In genomic region chr9:121877052-121877740, GRCm38 (mm10) we compare ENCODE assay signal across 9 mouse cellular contexts. TPM values are rescaled to one million over a fixed set of nuclear protein-coding genes. Genes with fewer than 3 reads are reported as not detected.
DNase-seq lines count a peak whose midpoint lies in the region.
"Had no signal": no experiment of that assay in that cellular context is flagged by ENCODE, and none has a peak within 500 bp of the region (broad histone marks: within the 10 kb centered on the region; RNA-seq: fewer than 3 reads in every experiment).

No protein-coding gene starts in this region.

- DNase-seq in gastrocnemius, adult 18-20 months (ENCODE audit: low spot score): peak; percentile 68
- DNase-seq in gastrocnemius, adult 8-10 months (ENCODE audit: low spot score in 2 of 2): no peak
- peak; percentile 35 for DNase-seq in A20 (ENCODE audit: low read depth, low spot score)
- DNase-seq in brain, adult 2 months (ENCODE audit: low read depth, low spot score): peak; percentile 84
- DNase-seq in fibroblast of lung, adult 2 months (ENCODE audit: low read depth): peak; percentile 27
- DNase-seq in kidney, postnatal 4 days: peak; percentile 52 to 70
- DNase-seq in lung, postnatal 10 days: peak; percentile 79
- no peak for DNase-seq in spleen, postnatal 10 days (ENCODE audit: low spot score in 2 of 2)

RNA-seq across cellular contexts. Expression of gene Higd1a, which starts 19.0 kb away (rescaled TPM):
- 10 to 100 TPM; 82.9 to 95.7 TPM for total RNA-seq in gastrocnemius, adult 18-20 months (2021)
- 10 to 100 TPM; 76.7 to 98.3 (median 89.0) TPM for total RNA-seq in gastrocnemius, adult 8-10 months (2022)

RNA-seq across cellular contexts. Expression of gene Ackr2, which starts 21.0 kb away (rescaled TPM):
- 1 to 10 TPM in 1 of 2 experiments, under 1 TPM in 1; 0.64 to 1.8 TPM for total RNA-seq in gastrocnemius, adult 18-20 months (2021)
- 1 to 10 TPM in 1 of 4 experiments, under 1 TPM in 3; 0.61 to 1.2 (median 0.64) TPM for total RNA-seq in gastrocnemius, adult 8-10 months (2022)
- total RNA-seq: hematopoietic stem cell, adult 5-6 weeks had no signal

RNA-seq across cellular contexts. Expression of gene Ccdc13, which starts 37.9 kb away (rescaled TPM):
- total RNA-seq in gastrocnemius, adult 18-20 months (2021): under 1 TPM in 1 of 2 experiments, not detected in 1; 0.17 TPM
- total RNA-seq in gastrocnemius, adult 8-10 months (2022): under 1 TPM in 1 of 4 experiments, not detected in 3; 0.15 TPM

RNA-seq across cellular contexts. Expression of gene Cyp8b1, which starts 38.9 kb away (rescaled TPM):
- total RNA-seq in gastrocnemius, adult 18-20 months (2021): not detected
- total RNA-seq in gastrocnemius, adult 8-10 months (2022): not detected
- total RNA-seq: hematopoietic stem cell, adult 5-6 weeks had no signal

Comparison
In these comparisons a context has a peak if more than half of its experiments do, and no peak if none do; other contexts are left out.
1. DNase-seq: peak in gastrocnemius, adult 18-20 months (single experiment), A20 (single experiment), brain, adult 2 months (single experiment), fibroblast of lung, adult 2 months (single experiment), kidney, postnatal 4 days (2 of 2) and lung, postnatal 10 days (single experiment); none in gastrocnemius, adult 8-10 months (0 of 2) and spleen, postnatal 10 days (0 of 2).